In genomic region chr11:89994706-89995105, GRCm38 (mm10) we compare ENCODE assay signal across 22 mouse cellular contexts. TPM values are rescaled to one million over a fixed set of nuclear protein-coding genes. Genes with fewer than 3 reads are reported as not detected.
DNase-seq lines count a peak whose midpoint lies in the region; ATAC-seq and TF ChIP-seq lines count a peak whose summit lies in the region.
"Had no signal": no experiment of that assay in that cellular context is flagged by ENCODE, and none has a peak within 500 bp of the region (broad histone marks: within the 10 kb centered on the region; RNA-seq: fewer than 3 reads in every experiment).

No protein-coding gene starts in this region.

- H3K4me1 ChIP-seq in hindbrain, postnatal 0 days (ENCODE audit: insufficient read depth, low read length), result no peaks in the 10 kb centered on the region
- no peaks in the 10 kb centered on the region for H3K4me1 ChIP-seq in hindbrain, embryonic 12.5 days
- H3K4me1 ChIP-seq in lung, embryonic 14.5 days (ENCODE audit: insufficient read depth), result peaks cover 16% of the 10 kb centered on the region
- H3K4me1 ChIP-seq: embryonic facial prominence, embryonic 15.5 days; forebrain, embryonic 10.5 days; hindbrain, embryonic 10.5 days; hindbrain, embryonic 15.5 days had no signal

- H3K9me3 ChIP-seq in hindbrain, postnatal 0 days (ENCODE audit: low read length), result no peaks in the 10 kb centered on the region
- no peaks in the 10 kb centered on the region for H3K9me3 ChIP-seq in hindbrain, embryonic 12.5 days (replicated peaks)
- no peaks in the 10 kb centered on the region for H3K9me3 ChIP-seq in lung, embryonic 14.5 days (ENCODE audit: low read depth, low read length)
- H3K9me3 ChIP-seq: embryonic facial prominence, embryonic 15.5 days; forebrain, embryonic 10.5 days; heart, embryonic 15.5 days; hindbrain, embryonic 10.5 days; hindbrain, embryonic 15.5 days had no signal

- H3K4me3 ChIP-seq in hindbrain, postnatal 0 days (ENCODE audit: low read length), result no peak overlapping the region
- H3K4me3 ChIP-seq in hindbrain, embryonic 12.5 days, result no peak overlapping the region
- H3K4me3 ChIP-seq in lung, embryonic 14.5 days (ENCODE audit: low read depth, low read length), result no peak overlapping the region
- H3K4me3 ChIP-seq: embryonic facial prominence, embryonic 15.5 days; erythroblast, embryonic 14.5 days; forebrain, embryonic 10.5 days; gastrocnemius, adult 2 months; heart, embryonic 15.5 days; hindbrain, embryonic 10.5 days; hindbrain, embryonic 15.5 days had no signal

- no peaks in the 10 kb centered on the region for H3K27me3 ChIP-seq in hindbrain, postnatal 0 days (ENCODE audit: insufficient read depth, low read length)
- H3K27me3 ChIP-seq in hindbrain, embryonic 12.5 days, result no peaks in the 10 kb centered on the region
- no peaks in the 10 kb centered on the region for H3K27me3 ChIP-seq in lung, embryonic 14.5 days (ENCODE audit: insufficient read depth, low read length)
- H3K27me3 ChIP-seq: CH12.LX; embryonic facial prominence, embryonic 15.5 days; heart, embryonic 15.5 days; hindbrain, embryonic 15.5 days; Patski had no signal

- 63% methylated on average over 2 of the region's 2 CpGs for WGBS in hindbrain, postnatal 0 days
- WGBS in hindbrain, embryonic 12.5 days, result 74% methylated on average over 2 of the region's 2 CpGs
- 75% methylated on average over 2 of the region's 2 CpGs for WGBS in lung, embryonic 14.5 days

- H3K27ac ChIP-seq in hindbrain, postnatal 0 days, result no peak overlapping the region
- no peak overlapping the region for H3K27ac ChIP-seq in hindbrain, embryonic 12.5 days
- no peak overlapping the region for H3K27ac ChIP-seq in lung, embryonic 14.5 days (ENCODE audit: low read depth)
- H3K27ac ChIP-seq: embryonic facial prominence, embryonic 15.5 days; forebrain, embryonic 10.5 days; gastrocnemius, adult 2 months; heart, embryonic 15.5 days; hindbrain, embryonic 10.5 days; hindbrain, embryonic 15.5 days had no signal

- H3K9ac ChIP-seq in hindbrain, postnatal 0 days (replicated peaks; ENCODE audit: low read length), result no peak overlapping the region
- no peak overlapping the region for H3K9ac ChIP-seq in hindbrain, embryonic 12.5 days
- H3K9ac ChIP-seq in lung, embryonic 14.5 days, result no peak overlapping the region
- H3K9ac ChIP-seq: embryonic facial prominence, embryonic 15.5 days; heart, embryonic 15.5 days; hindbrain, embryonic 15.5 days had no signal

- H3K4me2 ChIP-seq in hindbrain, postnatal 0 days (ENCODE audit: low read depth, low read length), result no peak overlapping the region
- no peak overlapping the region for H3K4me2 ChIP-seq in hindbrain, embryonic 12.5 days (replicated peaks)
- no peak overlapping the region for H3K4me2 ChIP-seq in lung, embryonic 14.5 days
- H3K4me2 ChIP-seq: embryonic facial prominence, embryonic 15.5 days; heart, embryonic 11.5 days; heart, embryonic 15.5 days; hindbrain, embryonic 15.5 days had no signal

- H3K36me3 ChIP-seq in hindbrain, postnatal 0 days (ENCODE audit: insufficient read depth, low read length), result no peaks in the 10 kb centered on the region
- no peaks in the 10 kb centered on the region for H3K36me3 ChIP-seq in hindbrain, embryonic 12.5 days
- H3K36me3 ChIP-seq in lung, embryonic 14.5 days (ENCODE audit: insufficient read depth), result no peaks in the 10 kb centered on the region
- H3K36me3 ChIP-seq: embryonic facial prominence, embryonic 15.5 days; forebrain, embryonic 10.5 days; heart, embryonic 15.5 days; hindbrain, embryonic 10.5 days; hindbrain, embryonic 15.5 days had no signal

- ATAC-seq in hindbrain, postnatal 0 days, result no peak
- ATAC-seq in hindbrain, embryonic 12.5 days (ENCODE audit: low FRiP score), result no peak
- no peak for ATAC-seq in lung, embryonic 14.5 days (ENCODE audit: insufficient read depth)
- ATAC-seq: activated CD4-positive, CD25-positive, alpha-beta regulatory T cell, adult 4 months; forebrain, embryonic 14.5 days; Patski had no signal

- TF ChIP-seq POLR2A in brain, embryonic 14.5 days (IDR thresholded peaks at IDR 0.05; ENCODE audit: borderline replicate concordance, extremely low read depth, insufficient read depth, insufficient read length, poor library complexity, severe bottlenecking), result no peak

- DNase-seq in hindbrain, postnatal 0 days (ENCODE audit: low spot score), result peak; percentile 36
- peak; percentile 35 to 48 for DNase-seq in kidney, postnatal 36 days
- DNase-seq in kidney, adult 18-20 months, result no peak
- DNase-seq in lung, embryonic 14.5 days, result peak; percentile 40
- no peak for DNase-seq in lung, postnatal 25 days (ENCODE audit: low spot score)
- DNase-seq in brain, embryonic 14.5 days (ENCODE audit: low read depth), result peak; percentile 33
- DNase-seq: adrenal gland, postnatal 14 days; cerebellum, adult 2 months; gastrocnemius, adult 2 months; gastrocnemius, postnatal 25 days had no signal

- no peak for TF ChIP-seq CTCF in hindbrain, postnatal 0 days (IDR thresholded peaks at IDR 0.05; ENCODE audit: low read depth)
- TF ChIP-seq CTCF in lung, embryonic 14.5 days (IDR thresholded peaks at IDR 0.05; ENCODE audit: low read depth), result no peak
- TF ChIP-seq CTCF in brain, embryonic 14.5 days (IDR thresholded peaks at IDR 0.05; ENCODE audit: borderline replicate concordance, extremely low read depth, insufficient read depth, insufficient read length), result no peak

RNA-seq across cellular contexts. Expression of gene Pctp, which starts 8.0 kb away (rescaled TPM):
- 0.42 and 1.5 TPM in 2 replicates for total RNA-seq in hindbrain, postnatal 0 days (2014; rRNA removed)
- polyA plus RNA-seq in hindbrain, postnatal 0 days (2015; fragmentation: Nextera tagmentation; extraction: Ambion mirVana), result 1.3 and 1.5 TPM in 2 replicates
- 4.3 and 4.6 TPM in 2 replicates for polyA plus RNA-seq in hindbrain, embryonic 12.5 days (2016; fragmentation: Nextera tagmentation; extraction: Ambion mirVana)
- 6.4 and 8.3 TPM in 2 replicates for polyA plus RNA-seq in lung, embryonic 14.5 days (2014; fragmentation: Nextera tagmentation; extraction: Ambion mirVana)
- 0.85 and 1.1 TPM in 2 replicates for polyA plus RNA-seq in brain, embryonic 14.5 days (2012; rRNA removed)

RNA-seq across cellular contexts. Expression of gene Tmem100, which starts 35.4 kb away (rescaled TPM):
- total RNA-seq in hindbrain, postnatal 0 days (2014; rRNA removed), result 8.6 and 11.6 TPM in 2 replicates
- polyA plus RNA-seq in hindbrain, postnatal 0 days (2015; fragmentation: Nextera tagmentation; extraction: Ambion mirVana), result 19.3 and 23.5 TPM in 2 replicates
- 10.5 and 11.2 TPM in 2 replicates for polyA plus RNA-seq in hindbrain, embryonic 12.5 days (2016; fragmentation: Nextera tagmentation; extraction: Ambion mirVana)
- 20.9 and 23.0 TPM in 2 replicates for polyA plus RNA-seq in lung, embryonic 14.5 days (2014; fragmentation: Nextera tagmentation; extraction: Ambion mirVana)
- polyA plus RNA-seq in brain, embryonic 14.5 days (2012; rRNA removed), result 4.7 and 6.5 TPM in 2 replicates
- polyA plus RNA-seq: activated CD4-positive, CD25-positive, alpha-beta regulatory T cell, adult 4 months; erythroblast, embryonic 14.5 days; Patski had no signal

Comparison
In these comparisons a context has a peak if more than half of its experiments do, and no peak if none do; other contexts are left out.
1. DNase-seq: peak in hindbrain, postnatal 0 days (single experiment), kidney, postnatal 36 days (2 of 2), lung, embryonic 14.5 days (single experiment) and brain, embryonic 14.5 days (single experiment); none in kidney, adult 18-20 months (single experiment) and lung, postnatal 25 days (single experiment).